Mouse (Mus musculus): ENCODE data around the gene Metap1d. TPM values are rescaled to one million over a fixed set of nuclear protein-coding genes. Genes with fewer than 3 reads are reported as not detected.

The Metap1d gene
- polyA plus RNA-seq, 1 experiment, result 69.1 TPM

- no peak for DNase-seq (ENCODE audit: low spot score)
Measured at GRCm38 (mm10) chr2:71474345-71474744, 21.3 kb downstream of the Metap1d start.

DNA sequence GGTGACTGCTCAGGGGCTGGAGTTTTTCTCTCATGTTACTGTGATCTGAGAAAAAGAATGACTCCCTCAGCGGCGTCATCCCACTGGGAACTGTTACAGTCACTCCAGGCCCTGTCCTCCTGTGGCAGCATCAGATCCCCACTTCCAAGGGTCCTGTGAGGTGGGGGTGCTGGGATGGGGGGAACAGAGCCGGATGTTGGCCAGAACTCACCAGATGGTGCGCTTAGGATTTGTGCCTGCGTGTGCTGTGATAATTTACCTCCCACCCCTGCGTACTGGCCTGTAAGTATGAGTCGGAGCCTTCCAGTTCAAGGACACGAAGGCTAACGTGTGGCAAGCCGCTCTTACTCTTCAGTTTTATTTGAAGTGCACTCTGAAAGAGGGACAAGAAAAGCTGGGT lies 22.2 kb downstream of the Metap1d start:
- DNase-seq (ENCODE audit: low spot score), result no peak

DNA sequence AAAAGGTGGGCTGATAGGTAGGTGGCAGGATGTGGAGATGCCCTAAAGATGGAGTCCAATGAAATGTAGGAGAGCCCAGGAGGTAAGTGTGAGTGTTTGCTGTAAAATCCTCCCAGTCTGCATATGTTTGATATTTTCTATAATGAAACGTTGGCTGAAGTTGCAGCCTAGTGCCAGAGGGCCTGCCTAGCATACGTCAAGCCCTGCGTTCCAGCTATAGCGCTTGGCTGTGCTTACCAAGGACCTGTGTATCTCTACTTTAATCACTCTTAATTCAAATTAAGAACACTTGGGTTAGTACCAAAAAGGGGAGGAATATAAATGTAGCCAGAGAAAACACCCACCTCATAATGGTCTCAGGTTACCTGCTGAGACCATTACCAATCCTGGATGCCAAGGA lies 22.7 kb downstream of the Metap1d start:
- DNase-seq (ENCODE audit: low spot score), result no peak

- no peak for DNase-seq (ENCODE audit: low spot score)
Measured at GRCm38 (mm10) chr2:71477787-71478186, 24.7 kb downstream of the Metap1d start.

DNA sequence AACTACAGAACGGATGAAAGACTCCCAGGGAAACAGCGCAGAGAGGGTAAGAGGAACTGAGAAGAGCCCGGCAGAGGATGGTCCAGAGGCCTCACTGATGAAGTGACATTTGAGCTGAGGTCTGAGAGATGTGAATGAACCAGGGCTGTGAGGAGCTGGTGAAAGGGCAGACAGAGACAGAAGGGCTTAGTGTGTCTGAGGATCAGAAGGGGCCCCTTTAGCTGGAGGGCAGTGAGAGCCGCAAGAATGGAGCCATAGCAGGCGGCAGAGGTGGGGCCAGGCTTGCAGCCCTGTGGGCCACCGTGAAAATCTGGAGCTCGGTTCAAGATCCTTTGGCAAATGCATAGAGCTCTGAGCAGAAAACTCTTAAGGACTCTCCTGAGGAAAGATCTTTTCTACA lies 26.8 kb downstream of the Metap1d start:
- no peak for DNase-seq (ENCODE audit: low spot score)

DNA sequence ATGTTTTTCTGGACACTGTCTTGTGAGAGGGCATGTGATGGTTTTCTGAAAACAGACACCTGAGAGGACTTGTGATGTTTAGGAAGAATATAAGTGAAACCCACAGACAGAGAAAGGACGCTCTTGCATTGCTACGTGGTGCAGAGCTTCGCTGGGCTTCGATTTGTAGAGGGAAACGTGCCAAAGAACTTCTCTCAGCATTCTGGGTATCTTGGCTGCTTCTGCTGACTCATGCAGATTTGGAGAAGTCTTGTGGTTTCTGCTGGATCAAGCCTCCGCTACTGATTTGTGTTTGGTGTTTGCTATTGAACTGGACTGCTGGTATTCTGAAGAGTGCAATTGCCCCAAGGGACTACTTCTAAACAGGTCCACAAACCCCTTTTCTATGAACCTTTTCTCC lies 28.7 kb downstream of the Metap1d start:
- no peak for DNase-seq (ENCODE audit: low spot score)

GRCm38 (mm10) chr2:71483046-71483716 lies 30.1 kb downstream of the Metap1d start:
- DNase-seq (ENCODE audit: low spot score), result no peak

GRCm38 (mm10) chr2:71483717-71484066 lies 30.6 kb downstream of the Metap1d start:
- DNase-seq (ENCODE audit: low spot score), result no peak

DNA sequence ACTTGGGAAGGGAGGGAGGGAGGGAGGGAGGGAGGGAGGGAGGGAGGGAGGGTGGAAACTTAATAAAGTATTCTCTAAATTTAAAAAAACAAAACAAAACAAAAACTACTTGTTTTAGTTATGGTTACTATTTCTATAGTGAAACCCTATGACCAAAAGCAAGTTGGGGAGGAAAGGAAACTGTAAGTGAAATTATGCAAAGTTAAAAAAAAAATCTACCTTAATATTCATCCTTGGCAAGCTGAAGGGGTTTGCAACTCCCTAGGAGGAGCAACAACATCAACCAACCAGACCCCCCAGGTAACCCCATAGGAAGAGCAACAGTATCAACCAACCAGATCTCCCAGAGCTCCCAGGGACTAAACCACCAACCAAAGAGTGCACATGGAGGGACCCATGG lies 38.2 kb downstream of the Metap1d start:
- no peak for DNase-seq (ENCODE audit: low spot score)

GRCm38 (mm10) chr2:71493161-71493683 lies 40.1 kb downstream of the Metap1d start:
- DNase-seq (ENCODE audit: low spot score), result no peak

DNA sequence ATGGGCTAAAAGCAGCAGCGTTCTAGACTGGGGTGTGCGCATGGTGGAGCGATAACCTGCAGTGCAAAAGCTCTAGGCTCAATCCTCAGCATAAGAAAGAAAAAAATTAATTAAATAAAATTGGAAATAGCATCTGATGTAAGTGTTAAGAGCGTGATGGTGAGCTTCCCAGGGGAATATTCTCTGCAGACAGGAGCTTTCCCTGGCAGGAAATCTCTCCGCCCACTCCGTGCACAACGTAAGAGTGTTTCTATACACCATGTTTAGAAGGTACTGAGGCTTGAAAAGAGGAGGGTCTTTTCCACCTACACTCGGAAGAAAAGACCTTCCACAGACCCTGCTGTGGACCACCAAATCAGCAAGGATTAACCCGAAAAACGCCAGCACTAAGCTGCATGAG lies 41.4 kb downstream of the Metap1d start:
- DNase-seq (ENCODE audit: low spot score), result no peak

DNA sequence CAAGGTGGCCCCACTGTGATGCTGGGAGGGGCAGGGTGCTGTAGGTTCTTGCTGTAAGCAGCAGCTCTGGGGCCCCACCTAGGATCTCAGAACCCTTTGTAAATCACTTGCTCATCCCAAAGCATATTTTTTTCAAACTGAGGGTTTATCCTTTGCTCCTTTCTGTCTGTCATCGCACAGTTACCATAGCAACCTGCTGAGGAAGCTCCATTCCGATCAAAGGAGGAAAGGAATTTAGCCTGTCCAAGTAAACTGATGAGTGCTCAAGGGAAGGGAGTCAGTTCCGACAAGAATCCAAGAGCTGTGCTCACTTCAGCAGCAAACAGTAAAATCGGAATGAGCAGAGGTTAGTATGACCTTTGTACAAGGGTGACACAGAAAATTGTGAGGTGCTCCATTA lies 41.9 kb downstream of the Metap1d start:
- no peak for DNase-seq (ENCODE audit: low spot score)

- no peak for DNase-seq (ENCODE audit: low spot score)
Measured at GRCm38 (mm10) chr2:71497175-71497574, 44.1 kb downstream of the Metap1d start.

DNA sequence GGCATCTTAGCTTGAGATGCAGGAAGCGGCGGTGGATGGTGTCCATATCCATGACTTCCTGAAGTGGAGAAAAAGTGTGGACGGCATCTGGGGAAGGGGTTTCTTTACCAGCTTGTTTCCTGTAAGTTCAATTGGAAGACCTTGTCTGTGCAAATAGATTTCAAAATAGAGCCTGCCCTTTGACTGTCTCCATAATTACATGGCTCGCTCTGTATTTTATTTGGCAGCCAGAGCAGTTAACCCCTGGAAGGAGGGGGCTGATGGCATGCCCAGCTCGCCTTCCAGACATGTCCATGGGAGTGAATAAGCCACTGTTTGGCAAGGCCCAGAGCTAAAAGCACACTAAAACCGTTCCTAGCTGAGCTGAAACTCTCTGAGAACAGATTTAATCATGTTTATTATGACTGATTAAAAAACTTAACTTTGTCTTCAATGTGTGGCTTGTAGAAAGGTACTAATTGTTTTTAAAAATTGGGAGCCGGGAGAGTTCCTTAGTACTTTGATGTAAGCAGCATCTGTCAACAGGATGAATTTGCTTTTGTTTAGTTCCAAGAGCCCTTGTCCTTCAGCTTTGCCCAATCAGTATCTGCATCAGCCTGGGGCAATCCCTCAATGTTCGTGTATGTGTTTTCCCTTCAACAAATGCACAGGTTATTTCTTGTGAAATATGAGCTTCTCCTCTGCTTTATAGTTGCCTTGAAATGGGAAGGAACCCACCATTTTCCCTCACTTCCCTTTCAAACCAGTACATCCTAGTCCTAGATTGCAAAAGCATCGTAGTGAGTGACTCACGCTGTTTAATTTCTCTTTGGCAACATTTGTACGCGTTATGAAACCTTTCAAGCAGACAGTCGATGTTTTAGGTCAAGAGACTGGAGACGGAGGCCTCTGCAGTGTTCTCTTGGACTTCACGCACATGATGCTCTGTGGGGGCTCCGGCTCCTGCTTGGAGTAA lies 46.5 kb downstream of the Metap1d start:
- DNase-seq (ENCODE audit: low spot score), result no peak

GRCm38 (mm10) chr2:71504852-71505251 lies 51.8 kb downstream of the Metap1d start:
- DNase-seq (ENCODE audit: low spot score), result no peak

DNA sequence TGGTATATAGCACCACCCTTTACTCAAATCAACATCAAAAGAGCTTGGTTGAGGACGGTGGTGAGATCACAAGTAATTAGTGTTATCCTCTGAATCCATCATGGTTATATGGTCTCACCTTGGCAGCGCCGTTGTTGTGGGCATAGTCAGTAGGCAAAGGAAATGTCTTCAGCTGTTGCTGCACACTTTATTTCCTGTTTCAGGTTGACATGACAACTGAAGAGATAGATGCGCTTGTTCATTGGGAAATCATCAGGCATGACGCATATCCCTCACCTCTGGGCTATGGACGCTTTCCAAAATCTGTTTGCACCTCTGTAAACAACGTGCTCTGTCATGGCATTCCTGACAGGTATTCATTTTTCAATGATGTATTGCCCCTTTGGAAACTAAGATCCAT lies 58.1 kb downstream of the Metap1d start:
- no peak for DNase-seq (ENCODE audit: low spot score)

GRCm38 (mm10) chr2:71512326-71512725 lies 59.2 kb downstream of the Metap1d start:
- no peak for DNase-seq (ENCODE audit: low spot score)

GRCm38 (mm10) chr2:71516995-71517394 lies 63.9 kb downstream of the Metap1d start:
- no peak for DNase-seq (ENCODE audit: low spot score)

DNA sequence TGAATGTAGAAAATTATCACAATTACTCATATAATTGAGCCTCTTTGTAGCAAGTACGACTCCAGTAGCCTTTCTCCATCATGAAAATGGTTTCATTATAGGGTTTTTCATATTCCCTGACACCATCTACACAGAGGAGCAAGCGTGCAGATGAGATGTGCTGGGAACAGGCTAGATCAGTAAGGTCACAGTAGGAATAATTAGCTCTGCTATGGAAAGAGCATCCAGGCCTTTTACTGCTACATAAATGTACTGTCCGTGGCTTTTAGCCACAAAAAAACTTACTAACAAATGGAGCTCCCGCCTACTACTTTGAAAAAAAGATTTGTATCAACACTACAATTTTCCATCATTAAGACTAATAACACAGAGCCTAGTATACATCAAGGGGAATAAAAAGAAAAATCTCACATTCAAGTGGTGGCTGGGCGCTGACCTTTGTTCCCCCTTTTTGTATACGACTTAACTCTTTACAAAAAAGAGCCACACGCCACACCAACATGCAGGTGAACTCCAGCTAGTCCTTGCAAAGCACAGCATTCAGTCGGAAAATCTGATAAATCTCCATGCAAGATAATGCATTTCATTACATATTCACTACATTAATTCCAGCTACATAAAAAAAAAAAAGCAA lies 64.5 kb downstream of the Metap1d start:
- no peak for DNase-seq (ENCODE audit: low spot score)

- no peak for DNase-seq (ENCODE audit: low spot score)
Measured at GRCm38 (mm10) chr2:71522871-71523270, 69.8 kb downstream of the Metap1d start.

- DNase-seq (ENCODE audit: low spot score), result no peak
Measured at GRCm38 (mm10) chr2:71523431-71523830, 70.4 kb downstream of the Metap1d start.

- DNase-seq (ENCODE audit: low spot score), result no peak
Measured at GRCm38 (mm10) chr2:71524763-71525162, 71.7 kb downstream of the Metap1d start.
